Mouse (Mus musculus) heart, adult 2 months (tissue): ENCODE measurements around the gene Htt. TPM values are rescaled to one million over a fixed set of nuclear protein-coding genes. Genes with fewer than 3 reads are reported as not detected.

Experiments used
- DNase-seq, 2 experiments: peaks; one replicate each; pipeline ENCODE4 v3.0.0; 2021
- H3K27ac ChIP-seq: fragments of 200-600 bp; 2 replicates; pipeline ENCODE4 v1.8.1; 2022
- H3K27me3 ChIP-seq: fragments of 200-500 bp; 2 replicates; pipeline ENCODE4 v1.6.1; 2012; ENCODE audit warnings: mild to moderate bottlenecking, low read length, inconsistent platforms, mixed read lengths; ENCODE audit not compliant: control insufficient read depth, insufficient read depth
- H3K36me3 ChIP-seq: fragments of 200-500 bp; 2 replicates; pipeline ENCODE4 v1.6.1; 2012; ENCODE audit warnings: low read length, inconsistent platforms; ENCODE audit not compliant: control insufficient read depth, insufficient read depth
- H3K4me1 ChIP-seq: fragments of 200-500 bp; 2 replicates; pipeline ENCODE4 v1.6.1; 2011; ENCODE audit warnings: low read length; ENCODE audit not compliant: control insufficient read depth, insufficient read depth
- H3K4me3 ChIP-seq: fragments of 200-600 bp; 2 replicates; pipeline ENCODE4 v1.8.1; 2022
- H3K79me2 ChIP-seq: fragments of 200-500 bp; replicated peaks from 2 replicates; pipeline ENCODE4 v1.6.1; 2012; ENCODE audit warnings: mild to moderate bottlenecking, inconsistent platforms, low read length, moderate library complexity, mixed read lengths; ENCODE audit not compliant: control insufficient read depth, insufficient read depth
- H3K9ac ChIP-seq: fragments of 200-500 bp; 2 replicates; pipeline ENCODE4 v1.6.1; 2012; ENCODE audit warnings: low read depth, mild to moderate bottlenecking, control low read depth, inconsistent platforms, low read length, mixed read lengths
- CTCF ChIP-seq: fragments of 200-600 bp; IDR thresholded peaks from 2 replicates; pipeline ENCODE4 v1.8.1; 2022; ENCODE audit warnings: antibody characterized with exemption, mild to moderate bottlenecking, moderate library complexity
- EP300 ChIP-seq: fragments of 200-500 bp; IDR thresholded peaks from 2 replicates; pipeline ENCODE4 v1.6.1; 2011; ENCODE audit warnings: low read depth, low read length, control low read depth; ENCODE audit not compliant: insufficient read depth
- POLR2A ChIP-seq: fragments of 200-500 bp; IDR thresholded peaks from 2 replicates; pipeline ENCODE4 v1.6.1; 2011; ENCODE audit warnings: mild to moderate bottlenecking, low read depth, low read length, control low read depth; ENCODE audit not compliant: insufficient read depth
- WGBS: fragments of 180-500 bp; shearing (Covaris S2); methylation state at CpG from one replicate; pipeline ENCODE4 v1.1.7; 2018; 5-methylcytosine and 5-hydroxymethylcytosine counted together
- intact Hi-C: fragments of 180-260 bp; cut with DNase I; formaldehyde crosslinking; loops from one replicate; pipeline ENCODE4 v1.15.1; 2025
- polyA plus RNA-seq: library from polyadenylated mRNA; depleted of rRNA; stranded (reverse); fragments of >200 nt; gene quantifications from 2 replicates; pipeline ENCODE4 v1.2.3, GENCODE M21; 2012
- total RNA-seq, 2 experiments: library from RNA; stranded (reverse); gene quantifications; 2 replicates each; pipeline ENCODE4 v1.2.3; 2021

The Htt gene
- total and polyA plus RNA-seq, 3 experiments, result 6.5 to 12.0 (median 11.5) TPM

DNA sequence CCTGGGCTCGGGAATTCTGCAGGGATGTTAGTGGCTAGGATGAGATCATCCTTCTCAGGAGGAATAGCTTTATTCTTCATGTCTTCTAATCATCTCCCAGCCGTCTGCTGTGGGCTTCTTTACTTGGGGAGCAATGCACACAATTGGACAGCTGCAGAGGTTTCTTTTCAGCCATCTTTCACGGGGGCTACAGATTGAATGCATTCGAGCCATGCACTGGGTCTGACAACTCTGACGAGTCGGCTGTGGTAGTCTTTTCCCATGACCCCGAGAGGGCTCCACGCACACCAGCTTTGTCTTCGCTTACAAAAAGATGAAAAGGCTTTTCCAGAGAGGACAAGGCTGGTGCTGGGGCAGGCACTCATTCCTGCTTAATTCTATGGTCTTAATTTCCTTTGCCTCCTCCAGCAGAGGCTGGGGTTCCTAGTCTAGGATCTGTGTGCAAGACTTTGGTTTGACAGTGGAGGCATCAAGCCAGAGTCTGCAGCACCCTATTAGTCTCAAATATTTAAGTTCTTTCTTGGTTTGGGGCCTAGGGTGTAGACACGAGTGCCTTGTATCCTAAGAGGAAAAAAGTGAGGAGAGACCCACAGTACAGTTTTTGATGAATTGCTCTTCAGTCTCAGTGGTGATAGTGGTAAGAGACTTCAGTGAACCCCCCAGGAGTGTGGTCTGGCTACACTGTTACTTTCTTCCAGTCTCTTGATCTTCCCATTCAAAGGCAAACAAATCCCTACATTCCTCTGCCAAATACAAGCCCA lies 180.3 kb downstream of the Htt start:
- Histone ChIP-seq H3K9ac (no peak overlapping the region), H3K79me2 (no peaks in the 10 kb centered on the region), H3K4me1 (no peaks in the 10 kb centered on the region), H3K4me3 (no peak overlapping the region), H3K27me3 (no peaks in the 10 kb centered on the region), H3K36me3 (no peaks in the 10 kb centered on the region), H3K27ac (no peak overlapping the region)
- DNase-seq, result no peak
- TF ChIP-seq POLR2A, result no peak
- TF ChIP-seq CTCF, result no peak
- TF ChIP-seq EP300, result no peak
- intact Hi-C loops, result no loop called here
- 81% methylated on average over 10 of the region's 10 CpGs for WGBS

DNA sequence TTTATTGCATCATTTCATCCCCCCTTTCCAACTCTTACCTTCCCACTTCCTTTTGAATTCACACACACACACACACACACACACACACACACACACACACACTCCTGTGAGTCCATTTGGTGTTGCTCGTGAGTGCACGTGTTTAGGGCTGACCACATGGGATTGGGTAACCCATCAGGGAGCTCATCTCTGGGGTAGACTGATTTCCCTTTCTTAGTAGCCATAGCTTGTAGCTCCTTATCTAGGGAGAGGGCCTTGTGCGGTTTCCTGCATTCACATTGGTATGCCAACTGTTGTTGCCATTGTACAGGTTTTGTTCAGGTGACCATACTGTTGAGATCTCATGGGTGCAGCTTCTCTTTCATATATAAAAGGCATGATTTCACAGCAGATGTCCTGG lies 181.9 kb downstream of the Htt start:
- Histone ChIP-seq H3K4me1 (no peaks in the 10 kb centered on the region), H3K79me2 (no peaks in the 10 kb centered on the region), H3K36me3 (no peaks in the 10 kb centered on the region), H3K27ac (no peak overlapping the region), H3K4me3 (no peak overlapping the region), H3K27me3 (no peaks in the 10 kb centered on the region), H3K9ac (no peak overlapping the region)
- no peak for DNase-seq
- TF ChIP-seq EP300 (no peak), CTCF (no peak), POLR2A (no peak)
- WGBS, result 74% methylated on average over 3 of the region's 3 CpGs
- intact Hi-C loops, result no loop called here

- H3K27me3 ChIP-seq, result no peaks in the 10 kb centered on the region
- H3K4me1 ChIP-seq, result peaks cover 11% of the 10 kb centered on the region
- H3K79me2 ChIP-seq, result no peaks in the 10 kb centered on the region
- no peaks in the 10 kb centered on the region for H3K36me3 ChIP-seq
- WGBS, result 1% methylated on average over 84 of the region's 84 CpGs
- H3K4me3 ChIP-seq, result peak within 1 kb of the TSS; percentile 83
- intact Hi-C loops, result no loop called here
- peak; percentile 91 to 92 for DNase-seq
- H3K9ac ChIP-seq, result peak within 1 kb of the TSS; percentile 80
- peak within 1 kb of the TSS; percentile 89 for H3K27ac ChIP-seq
- TF ChIP-seq CTCF (no peak), POLR2A (no peak; the same call in 1 of the 2 replicates), EP300 (no peak)
These were observed 187.6 kb downstream of the Htt start, which contains the start of gene Rgs12 for GRCm38 (mm10) chr5:34948861-34949760. Gene Rgs12, plus strand, starts transcription at chr5:34949445.

DNA sequence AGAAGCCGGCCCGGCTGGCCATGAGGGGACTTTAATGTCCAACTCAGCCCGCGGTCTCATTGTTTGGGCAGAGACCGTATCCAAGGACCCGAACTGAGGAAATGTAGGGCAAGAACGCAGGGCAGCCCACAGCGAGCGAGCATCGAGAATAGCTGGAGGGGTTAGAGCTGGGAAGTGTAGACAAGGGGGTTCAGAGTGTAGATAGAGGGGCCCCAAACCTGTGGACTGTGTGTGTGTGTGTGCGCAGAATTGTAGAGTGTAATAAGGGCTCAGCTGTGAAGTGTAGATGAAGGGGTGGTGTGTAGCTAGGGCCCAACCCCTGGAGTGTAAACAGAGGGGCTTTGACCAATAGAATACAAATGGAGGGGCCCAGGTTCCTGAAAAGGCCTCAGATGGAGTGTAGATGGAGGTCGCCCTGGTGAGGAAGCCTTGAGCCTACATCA lies 188.2 kb downstream of the Htt start:
- H3K27me3 ChIP-seq, result no peaks in the 10 kb centered on the region
- no peaks in the 10 kb centered on the region for H3K79me2 ChIP-seq
- peak overlapping the region; percentile 83 for H3K4me3 ChIP-seq
- H3K36me3 ChIP-seq, result no peaks in the 10 kb centered on the region
- no peak for TF ChIP-seq CTCF
- no peak for TF ChIP-seq POLR2A
- no peak for TF ChIP-seq EP300
- H3K9ac ChIP-seq, result peak overlapping the region; percentile 80
- WGBS, result 8% methylated on average over 12 of the region's 12 CpGs
- intact Hi-C loops, result no loop called here
- no peak for DNase-seq
- H3K27ac ChIP-seq, result peak overlapping the region; percentile 89
- peaks cover 12% of the 10 kb centered on the region for H3K4me1 ChIP-seq

DNA sequence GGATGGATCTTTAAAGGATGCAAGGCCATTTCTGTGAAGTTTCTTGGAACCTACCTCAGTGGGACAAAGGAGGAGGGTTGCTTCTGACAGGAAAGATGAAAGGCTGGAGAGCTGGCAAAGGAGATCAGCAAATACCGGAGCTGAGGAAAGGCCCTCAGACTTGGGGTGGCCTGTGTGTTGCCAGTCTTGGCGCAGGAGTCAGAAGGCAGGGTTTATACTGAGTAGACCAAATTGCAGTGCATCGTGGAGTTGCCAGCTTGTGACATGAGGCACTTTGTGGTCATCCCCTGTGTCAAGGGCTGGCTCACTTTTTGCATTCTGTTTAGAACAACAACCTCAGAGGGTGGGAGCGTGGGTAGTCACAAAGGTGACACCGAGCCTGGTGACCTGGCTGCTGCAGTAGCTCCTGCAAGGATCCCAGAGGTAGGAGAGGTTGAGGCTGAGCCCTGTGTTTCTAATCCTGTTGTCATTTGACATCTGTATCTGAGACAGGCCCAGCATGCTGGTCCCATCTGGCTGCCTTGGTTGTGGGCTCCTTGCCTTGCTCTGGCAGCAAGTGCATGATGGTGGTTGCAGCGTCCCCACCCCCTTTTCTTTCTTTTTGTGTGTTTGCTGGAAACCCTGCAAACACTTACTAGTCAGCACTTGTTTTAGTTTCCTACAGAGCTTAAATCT lies 189.1 kb downstream of the Htt start:
- Histone ChIP-seq H3K4me1 (peaks cover 20% of the 10 kb centered on the region), H3K27me3 (no peaks in the 10 kb centered on the region), H3K36me3 (no peaks in the 10 kb centered on the region), H3K4me3 (peak overlapping the region; percentile 83), H3K79me2 (no peaks in the 10 kb centered on the region), H3K9ac (peak overlapping the region; percentile 5), H3K27ac (peak overlapping the region; percentile 2; the same call in 1 of the 2 replicates)
- no peak for TF ChIP-seq POLR2A
- TF ChIP-seq CTCF, result no peak
- no peak for TF ChIP-seq EP300
- 66% methylated on average over 6 of the region's 6 CpGs for WGBS
- intact Hi-C loops, result no loop called here
- DNase-seq, result no peak
